Comparison of ENCODE assay signal across 13 mouse cellular contexts in the genomic region with DNA sequence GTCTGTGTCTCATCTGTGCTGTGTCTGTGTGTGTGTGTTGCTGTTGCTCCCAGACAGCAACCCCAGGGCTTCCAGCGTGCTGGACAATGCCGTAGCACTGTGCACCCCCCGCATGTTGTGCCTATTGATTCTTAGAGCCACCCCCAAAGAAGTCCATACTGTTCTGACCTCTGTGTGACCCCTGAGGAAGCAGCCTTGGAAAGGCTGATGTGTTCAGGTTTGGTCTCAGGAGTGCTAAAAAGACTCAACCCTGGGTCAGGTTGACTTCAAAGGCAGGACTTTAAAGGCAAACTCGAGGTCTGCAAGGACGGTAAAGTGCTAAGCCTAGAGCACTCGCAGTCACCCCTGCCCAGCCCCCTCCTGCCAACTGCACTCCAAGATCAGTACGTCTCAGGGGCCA. TPM values are rescaled to one million over a fixed set of nuclear protein-coding genes. Genes with fewer than 3 reads are reported as not detected.
A peak's percentile ranks its signal among the peaks of the same experiment; 100 is the strongest.
DNase-seq lines count a peak whose midpoint lies in the region; ATAC-seq and TF ChIP-seq lines count a peak whose summit lies in the region.
"Had no signal": no experiment of that assay in that cellular context is flagged by ENCODE, and none has a peak within 500 bp of the region (broad histone marks: within the 10 kb centered on the region; RNA-seq: fewer than 3 reads in every experiment).

No protein-coding gene starts in this region.

- peaks cover 16% of the 10 kb centered on the region for H3K4me1 ChIP-seq in heart, adult 2 months (ENCODE audit: control insufficient read depth, insufficient read depth, low read length)
- H3K4me1 ChIP-seq in liver, embryonic 15.5 days (replicated peaks) = peaks cover 84% of the 10 kb centered on the region
- H3K4me1 ChIP-seq in kidney, embryonic 15.5 days = no peaks in the 10 kb centered on the region

- no peak for ATAC-seq in liver, embryonic 15.5 days (ENCODE audit: insufficient read depth)
- no peak for ATAC-seq in kidney, embryonic 15.5 days (replicated peaks; ENCODE audit: low FRiP score)

- no peak for TF ChIP-seq CTCF in heart, adult 2 months (IDR thresholded peaks at IDR 0.05)
- TF ChIP-seq CTCF in left cerebral cortex, adult 2 months (IDR thresholded peaks at IDR 0.05) = no peak

- peaks cover 7% of the 10 kb centered on the region for H3K36me3 ChIP-seq in heart, adult 2 months (ENCODE audit: control insufficient read depth, insufficient read depth, low read length)
- H3K36me3 ChIP-seq in liver, embryonic 15.5 days (replicated peaks) = no peaks in the 10 kb centered on the region; the same call in 1 of the 2 replicates
- peaks cover 9% of the 10 kb centered on the region; the same call in 1 of the 2 replicates for H3K36me3 ChIP-seq in kidney, embryonic 15.5 days

- H3K27ac ChIP-seq in heart, adult 2 months = peak overlapping the region; percentile 84
- H3K27ac ChIP-seq in left cerebral cortex, adult 2 months = peak overlapping the region; percentile 61
- H3K27ac ChIP-seq in liver, embryonic 15.5 days (replicated peaks) = peak overlapping the region; percentile 94
- H3K27ac ChIP-seq in kidney, embryonic 15.5 days = no peak overlapping the region
- H3K27ac ChIP-seq: forebrain, embryonic 10.5 days; limb, embryonic 13.5 days had no signal

- intact Hi-C loops in heart, adult 2 months (cut with DNase I) = no loop called here
- intact Hi-C loops in heart, postnatal 14 days (cut with DNase I) = no loop called here
- intact Hi-C loops in left cerebral cortex, adult 2 months (cut with DNase I) = no loop called here
- intact Hi-C loops in left cerebral cortex, postnatal 36 days (cut with DNase I) = no loop called here

- no peak overlapping the region for H3K4me3 ChIP-seq in heart, adult 2 months
- no peak overlapping the region for H3K4me3 ChIP-seq in left cerebral cortex, adult 2 months
- no peak overlapping the region for H3K4me3 ChIP-seq in liver, embryonic 15.5 days (replicated peaks)
- H3K4me3 ChIP-seq in kidney, embryonic 15.5 days (replicated peaks) = no peak overlapping the region
- H3K4me3 ChIP-seq: forebrain, embryonic 10.5 days; limb, embryonic 13.5 days had no signal

- no peak for DNase-seq in heart, adult 2 months
- DNase-seq in heart, postnatal 14 days = no peak
- no peak for DNase-seq in left cerebral cortex, adult 2 months (ENCODE audit: extremely low spot score in 1 of 2, low spot score in 2 of 2)
- DNase-seq in left cerebral cortex, postnatal 36 days (ENCODE audit: low spot score in 2 of 2) = no peak
- DNase-seq in R1 (ENCODE audit: low read depth, low spot score) = peak; percentile 51
- no peak for DNase-seq in thymus, adult 18-20 months
- DNase-seq: B cell, adult 2 months; cerebellum, adult 11-12 months; spleen, adult 18-20 months had no signal

- H3K27me3 ChIP-seq in heart, adult 2 months (ENCODE audit: control insufficient read depth, insufficient read depth, low read length) = no peaks in the 10 kb centered on the region
- no peaks in the 10 kb centered on the region for H3K27me3 ChIP-seq in liver, embryonic 15.5 days
- no peaks in the 10 kb centered on the region for H3K27me3 ChIP-seq in kidney, embryonic 15.5 days
- H3K27me3 ChIP-seq: limb, embryonic 13.5 days had no signal

- H3K79me2 ChIP-seq in heart, adult 2 months (replicated peaks; ENCODE audit: control insufficient read depth, insufficient read depth, low read length) = no peaks in the 10 kb centered on the region

- no peaks in the 10 kb centered on the region for H3K9me3 ChIP-seq in liver, embryonic 15.5 days (replicated peaks)
- no peaks in the 10 kb centered on the region for H3K9me3 ChIP-seq in kidney, embryonic 15.5 days (replicated peaks)
- H3K9me3 ChIP-seq: forebrain, embryonic 10.5 days; limb, embryonic 13.5 days had no signal

- H3K4me2 ChIP-seq in liver, embryonic 15.5 days = peak overlapping the region; percentile 49
- no peak overlapping the region for H3K4me2 ChIP-seq in kidney, embryonic 15.5 days
- H3K4me2 ChIP-seq: limb, embryonic 13.5 days had no signal

- peak overlapping the region; percentile 57 for H3K9ac ChIP-seq in heart, adult 2 months (ENCODE audit: low read depth, low read length)
- H3K9ac ChIP-seq in liver, embryonic 15.5 days = peak overlapping the region; percentile 37; the same call in 1 of the 2 replicates
- H3K9ac ChIP-seq in kidney, embryonic 15.5 days = no peak overlapping the region
- H3K9ac ChIP-seq: limb, embryonic 13.5 days had no signal

- TF ChIP-seq POLR2A in heart, adult 2 months (IDR thresholded peaks at IDR 0.05; ENCODE audit: insufficient read depth, low read depth, low read length) = no peak

- WGBS in heart, adult 2 months = 73% methylated on average over 7 of the region's 7 CpGs
- 74% methylated on average over 7 of the region's 7 CpGs for WGBS in liver, embryonic 15.5 days (ENCODE audit: insufficient replicate concordance)
- 59% methylated on average over 7 of the region's 7 CpGs for WGBS in kidney, embryonic 15.5 days

- TF ChIP-seq EP300 in heart, adult 2 months (IDR thresholded peaks at IDR 0.05; ENCODE audit: insufficient read depth, low read depth, low read length) = no peak

RNA-seq across cellular contexts. Expression of a gene that starts 11.0 kb away (rescaled TPM):
- total RNA-seq in heart, adult 2 months (2021) = 10 to 100 TPM; 34.8 to 57.6 TPM
- 37.8 and 50.5 TPM in 2 replicates for polyA plus RNA-seq in heart, adult 2 months (2012; rRNA removed)
- 10 to 100 TPM; 33.2 to 39.7 TPM for total RNA-seq in heart, postnatal 14 days (2021)
- total RNA-seq in left cerebral cortex, adult 2 months (2021) = 10 to 100 TPM in 1 of 2 experiments, 1 to 10 TPM in 1; 9.6 to 10.7 TPM
- total RNA-seq in left cerebral cortex, postnatal 36 days (2021) = 10 to 100 TPM; 10.2 to 10.9 TPM
- polyA plus RNA-seq in liver, embryonic 15.5 days (2015; fragmentation: Nextera tagmentation; extraction: Ambion mirVana) = 10.5 TPM in 2 replicates
- 15.2 and 16.2 TPM in 2 replicates for polyA plus RNA-seq in kidney, embryonic 15.5 days (2015; fragmentation: Nextera tagmentation; extraction: Ambion mirVana)
